Mouse (Mus musculus) frontal cortex, postnatal 36 days (tissue): ENCODE measurements around the gene Dock2.

Source experiments
- DNase-seq, 2 experiments: peaks; one replicate each; pipeline ENCODE4 v3.0.0; 2022; ENCODE audit warnings: low spot score in 2 of 2

Gene Dock2

DNA sequence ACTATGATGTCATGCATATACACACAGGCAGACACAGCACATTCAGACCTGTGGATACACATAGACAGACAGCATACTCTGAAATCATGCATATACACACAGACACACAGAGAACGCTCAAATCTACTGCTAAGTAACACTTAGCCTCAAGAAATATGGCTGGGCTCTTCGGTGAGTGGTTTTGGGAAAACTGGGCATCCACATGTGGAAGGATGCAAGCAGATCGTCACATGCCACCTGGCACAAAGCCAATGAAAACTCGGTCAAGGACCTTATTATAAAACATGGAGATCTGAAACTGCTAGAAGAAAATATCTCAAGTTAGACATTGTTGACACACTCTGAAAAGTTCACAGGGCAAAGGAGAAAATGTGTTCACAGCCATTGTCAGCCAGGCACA is 255.7 kb downstream of the Dock2 start:
- no peak for DNase-seq

DNA sequence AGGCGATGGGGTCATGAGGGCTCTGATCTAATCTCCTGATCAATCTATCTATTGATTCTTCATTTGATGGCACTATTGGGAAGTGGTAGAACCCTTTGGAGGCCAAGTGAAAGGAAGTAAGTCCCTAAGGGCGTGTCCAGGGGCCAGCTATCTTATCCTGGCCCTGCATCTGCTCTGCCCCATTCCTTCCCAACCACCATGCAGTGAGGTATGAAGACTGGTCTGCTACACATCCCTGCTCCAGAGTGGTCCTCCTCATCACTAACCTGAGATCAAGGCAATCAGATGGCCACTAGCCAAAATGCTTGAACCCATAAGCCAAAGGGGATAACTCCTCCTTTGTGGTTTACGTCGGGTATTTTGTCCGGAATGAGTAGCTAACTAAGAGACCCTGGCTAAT is 256.5 kb downstream of the Dock2 start:
- DNase-seq = no peak

DNA sequence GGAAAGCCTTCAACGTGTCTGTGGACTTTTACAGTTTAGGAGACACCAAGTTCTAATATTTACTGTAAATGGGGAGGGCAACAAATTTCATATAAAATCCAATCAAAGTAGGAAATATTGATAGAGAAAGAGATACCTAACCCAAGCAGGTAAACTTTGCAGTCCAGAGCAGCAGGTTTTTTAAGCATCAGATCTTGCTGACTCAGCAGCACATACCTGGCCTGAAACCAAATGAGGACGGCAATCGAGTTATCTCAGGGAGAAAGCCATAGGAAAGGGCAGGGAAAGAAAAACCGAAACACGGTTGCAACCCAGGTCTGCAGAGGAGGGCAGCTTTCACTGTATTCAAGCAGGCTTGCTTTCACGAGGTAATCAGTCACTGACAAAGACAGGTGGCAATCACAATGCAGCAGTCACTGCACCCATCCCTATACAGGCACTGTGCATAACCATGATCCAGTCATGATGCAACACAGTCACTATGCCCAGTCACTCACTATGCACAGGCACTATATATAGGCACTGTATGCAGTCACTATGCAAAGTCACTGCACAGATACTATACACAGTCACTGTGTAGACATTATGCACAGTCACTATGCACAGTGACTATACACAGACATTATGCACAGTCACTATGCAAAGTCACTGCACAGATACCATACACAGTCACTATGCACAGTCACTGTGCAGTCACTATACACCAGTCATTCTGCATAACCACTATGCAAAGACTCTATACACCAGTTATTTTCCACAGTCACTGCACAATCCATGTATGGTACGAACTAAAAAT is 258.4 kb downstream of the Dock2 start:
- no peak for DNase-seq

DNA sequence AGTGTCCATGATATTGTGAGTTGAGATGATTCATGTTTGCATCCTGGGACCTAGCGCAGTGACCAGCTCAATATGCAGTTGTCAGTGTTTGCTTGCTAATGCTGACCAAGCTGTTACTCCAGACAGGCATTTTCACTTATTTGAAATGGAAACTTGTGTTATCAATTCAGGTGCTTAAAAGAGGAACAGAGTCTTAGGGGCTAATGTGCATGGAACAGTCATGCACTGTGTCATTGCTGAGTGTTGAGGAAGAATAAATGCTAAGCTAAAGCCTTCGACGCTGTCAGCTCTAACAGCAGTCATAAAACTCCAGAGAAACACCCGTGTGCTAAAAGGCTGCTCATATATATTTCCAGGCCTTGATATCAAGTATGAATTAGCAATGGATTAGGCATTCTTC is 259.1 kb downstream of the Dock2 start:
- no peak for DNase-seq

DNA sequence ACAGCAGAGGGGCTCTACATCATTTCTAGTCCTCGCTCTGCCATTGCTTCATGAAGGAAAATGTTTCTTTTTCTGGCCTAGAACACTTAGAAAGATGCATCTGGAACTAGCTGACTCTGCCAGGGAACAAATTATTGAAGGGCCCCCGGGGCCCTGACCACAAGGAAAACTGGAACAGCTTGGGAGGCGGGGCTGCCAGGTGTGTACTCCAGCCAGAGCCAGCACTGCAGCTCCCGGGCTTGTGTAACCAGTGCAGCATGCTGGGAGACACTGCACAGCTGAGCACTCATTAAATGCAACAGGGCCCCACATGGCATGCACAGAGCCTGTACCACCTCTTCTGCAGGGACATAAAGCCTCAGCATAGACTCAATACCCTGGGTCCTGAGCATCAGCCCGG is 265.1 kb downstream of the Dock2 start:
- DNase-seq = no peak

DNA sequence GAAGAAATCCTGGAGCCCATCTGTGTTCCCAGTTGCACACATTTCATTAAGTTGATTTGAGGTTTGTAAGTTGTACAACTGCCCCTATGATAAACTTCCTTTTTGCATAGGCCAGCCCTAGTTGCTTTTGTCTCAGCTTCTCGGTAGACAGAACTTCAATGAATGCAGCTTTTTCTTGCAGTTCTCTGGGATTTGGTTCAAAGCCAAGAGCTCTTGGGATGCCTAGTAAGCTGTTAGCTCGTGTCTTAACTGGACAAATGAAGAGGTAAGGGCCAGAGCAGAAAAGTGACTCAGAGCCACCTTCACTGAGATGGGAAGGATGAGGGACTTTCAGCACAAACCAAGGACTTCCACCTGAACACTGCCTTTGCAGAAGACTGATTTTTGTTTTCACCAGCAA is 266.7 kb downstream of the Dock2 start:
- no peak for DNase-seq

DNA sequence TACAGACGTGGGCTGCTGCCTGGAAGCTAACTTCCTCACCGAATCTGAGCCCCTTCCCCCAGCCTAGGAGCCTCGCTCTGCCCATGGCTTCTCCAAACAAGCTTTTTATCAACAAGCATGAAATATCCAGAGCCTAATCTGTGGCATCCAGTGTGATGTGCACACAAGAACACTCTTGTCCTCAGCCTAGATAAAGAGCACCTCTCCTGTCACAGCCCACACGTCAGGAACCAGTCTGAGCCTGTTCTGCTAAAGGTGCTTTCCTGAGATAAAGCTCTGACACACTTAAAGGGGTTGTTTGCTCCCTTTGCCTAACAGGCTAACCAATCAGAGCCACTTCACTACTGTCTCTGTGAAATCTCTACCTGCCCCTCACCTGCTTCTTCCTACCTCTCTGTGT is 268.4 kb downstream of the Dock2 start:
- DNase-seq = no peak

DNA sequence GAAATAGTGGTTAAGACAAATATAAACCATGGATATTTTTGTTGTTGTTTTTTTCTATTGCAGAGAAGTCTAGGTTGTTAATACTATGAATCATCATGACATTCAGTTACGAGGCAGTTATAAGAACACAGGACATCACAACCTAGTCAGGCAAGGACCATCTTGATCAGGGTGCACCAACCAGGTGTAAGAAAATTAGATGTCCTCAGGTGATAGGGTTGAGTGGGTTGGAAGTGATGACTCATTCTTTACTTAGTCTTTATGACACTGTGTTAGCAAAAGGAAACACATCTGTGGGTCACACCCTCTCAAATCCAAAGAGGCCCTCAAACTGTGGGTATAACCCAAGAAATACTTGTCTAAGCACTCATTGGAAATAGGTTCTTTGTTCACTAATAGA is 277.3 kb downstream of the Dock2 start:
- DNase-seq = no peak

DNA sequence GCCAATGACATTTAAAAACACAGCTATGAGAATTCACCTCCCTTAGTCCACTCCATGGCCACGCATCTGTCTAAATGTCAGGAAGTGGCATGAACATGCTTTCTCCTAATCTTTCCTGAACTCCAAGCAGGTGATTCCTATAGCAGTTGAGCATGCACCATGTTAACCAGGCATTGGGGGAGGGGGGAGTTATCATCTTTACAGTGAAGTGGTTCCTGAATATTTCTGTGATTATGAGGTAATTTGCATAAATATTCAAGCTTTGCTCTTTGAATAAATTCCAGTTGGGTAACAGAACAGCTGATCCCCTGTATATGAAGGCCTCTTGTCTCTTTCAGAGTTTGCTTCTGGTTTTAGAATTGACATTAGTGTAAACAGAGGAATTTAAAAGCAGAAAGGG is 284.0 kb downstream of the Dock2 start:
- DNase-seq = no peak

DNA sequence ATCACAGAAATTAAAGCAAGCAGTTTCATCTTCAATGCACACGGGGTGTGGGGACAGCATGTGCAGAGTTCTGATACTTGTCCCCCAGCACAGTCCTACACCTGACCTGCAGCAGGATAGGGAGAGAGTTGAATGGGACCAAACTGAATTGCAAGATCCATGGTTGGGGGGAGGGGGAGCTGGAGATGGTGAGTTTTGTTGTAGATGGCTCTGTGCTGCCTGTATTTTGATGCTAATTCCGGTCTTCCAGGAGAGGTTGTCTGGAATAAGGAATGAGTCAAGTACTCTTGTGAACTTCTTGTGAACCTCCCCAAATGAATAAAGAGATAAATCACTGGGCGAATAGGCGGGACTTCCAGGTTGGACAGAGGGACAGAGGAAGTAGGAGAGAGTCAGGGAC is 289.0 kb downstream of the Dock2 start:
- no peak for DNase-seq

DNA sequence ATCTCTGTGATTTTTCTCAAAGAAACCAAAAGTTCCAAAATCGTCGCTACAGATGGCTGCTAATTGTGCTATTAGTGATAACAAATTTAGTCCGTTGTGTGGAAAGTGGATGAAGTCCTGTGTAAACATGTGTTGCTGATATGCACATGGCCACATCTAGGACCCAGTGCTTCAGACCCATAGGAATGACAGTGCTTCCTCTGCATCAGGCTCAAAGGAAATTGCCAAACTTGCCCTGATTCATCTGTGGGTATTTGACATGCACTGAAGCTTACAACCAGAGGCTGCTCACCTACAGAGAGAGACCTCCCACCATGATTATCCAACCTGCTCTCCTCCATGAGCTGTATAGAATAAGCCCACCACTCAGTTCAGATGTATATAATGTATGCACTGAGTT is 290.7 kb downstream of the Dock2 start:
- DNase-seq = no peak

DNA sequence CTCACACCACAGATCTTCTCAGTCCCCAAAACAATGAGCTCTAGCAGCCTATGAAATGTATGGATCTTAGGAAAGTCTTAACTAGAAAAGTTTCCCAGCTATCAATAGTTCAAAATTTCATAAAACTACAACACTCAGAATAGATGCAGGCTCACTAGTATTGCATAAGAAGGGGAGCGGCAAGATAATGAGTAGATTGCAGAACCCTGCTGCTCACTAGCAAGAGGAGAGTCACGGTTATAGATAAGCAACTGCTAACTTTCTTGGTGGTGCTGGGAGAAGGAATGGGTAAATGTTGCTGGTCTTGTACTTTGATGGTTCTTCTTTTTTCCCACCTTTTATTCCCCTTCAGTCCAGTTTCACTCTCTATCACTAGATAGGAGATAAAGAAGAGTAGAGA is 291.5 kb downstream of the Dock2 start:
- no peak for DNase-seq

DNA sequence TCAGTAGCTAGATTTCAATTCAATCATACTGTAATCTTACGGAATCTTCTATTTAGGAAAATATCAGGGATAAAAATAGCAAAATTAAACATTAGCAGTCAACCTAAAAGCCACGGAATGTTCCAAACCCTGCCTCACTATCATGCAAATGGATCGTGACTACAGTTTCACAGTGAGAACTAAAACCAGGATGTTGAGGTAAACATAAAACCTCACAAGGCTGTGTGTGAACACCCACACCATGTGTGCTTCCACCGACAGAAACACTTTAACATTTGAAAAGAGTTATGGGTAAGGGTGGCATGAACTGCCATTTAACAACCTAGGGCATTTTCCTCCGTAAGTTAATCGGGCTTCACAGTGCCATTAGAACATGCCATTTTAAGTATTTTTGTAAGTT is 294.1 kb downstream of the Dock2 start:
- no peak for DNase-seq

DNA sequence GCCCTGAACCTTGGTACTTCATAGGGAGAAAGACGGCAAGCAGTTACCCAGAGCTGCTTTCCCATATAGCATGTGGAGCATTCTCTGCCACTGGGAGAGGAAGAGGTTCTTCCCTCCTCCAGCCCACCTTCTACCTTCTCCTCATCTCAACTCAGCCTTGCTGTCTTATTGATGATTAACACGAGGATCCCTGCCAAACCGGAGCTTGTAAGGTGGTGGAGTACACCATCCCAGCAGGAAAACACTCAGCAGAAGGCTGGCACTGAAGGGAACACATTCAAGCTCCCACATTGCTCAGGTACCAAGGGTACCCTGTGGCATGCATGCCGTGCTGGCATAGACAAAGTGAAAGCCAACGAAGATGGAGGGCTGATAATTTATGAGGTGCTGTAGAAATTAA is 304.4 kb downstream of the Dock2 start:
- DNase-seq = no peak

DNA sequence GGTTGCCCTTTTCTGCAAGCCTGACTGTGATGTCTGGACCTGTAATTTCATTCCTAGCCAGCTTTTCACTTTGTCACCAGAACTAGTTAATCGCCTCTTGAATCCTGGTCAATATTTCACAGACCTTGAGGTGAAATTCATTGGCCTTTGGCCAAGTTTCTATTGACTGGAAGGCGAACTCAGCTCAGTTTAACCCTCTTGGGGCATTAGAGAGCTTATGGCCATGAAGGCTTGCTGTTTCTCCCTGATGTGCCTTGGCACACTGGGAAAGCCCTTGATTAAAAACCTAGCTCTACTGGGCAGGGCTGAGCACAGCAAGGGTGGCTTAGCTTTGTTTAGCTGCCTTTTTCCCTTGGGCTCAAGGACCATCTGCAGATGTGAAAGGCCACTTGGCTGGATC is 313.9 kb downstream of the Dock2 start:
- no peak for DNase-seq

DNA sequence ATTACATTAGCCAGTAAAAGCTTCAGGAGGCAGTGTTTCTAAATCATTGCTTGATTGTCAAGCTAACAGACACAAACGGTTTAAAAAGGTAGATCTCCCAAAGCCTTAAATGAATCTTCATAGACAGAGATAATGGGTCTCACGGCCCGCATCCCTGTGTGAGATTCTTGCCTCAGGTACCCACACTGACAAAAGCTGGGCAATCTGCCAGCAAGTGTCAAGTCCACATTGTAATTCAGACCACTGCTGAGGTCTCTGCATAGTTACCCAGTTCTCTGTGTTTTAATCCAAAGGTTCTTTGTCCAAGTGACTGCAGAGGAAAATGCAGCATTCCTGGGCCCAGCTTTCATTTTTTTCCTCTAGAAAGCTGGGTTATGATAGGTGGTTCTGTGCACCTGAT is 315.1 kb downstream of the Dock2 start:
- no peak for DNase-seq

DNA sequence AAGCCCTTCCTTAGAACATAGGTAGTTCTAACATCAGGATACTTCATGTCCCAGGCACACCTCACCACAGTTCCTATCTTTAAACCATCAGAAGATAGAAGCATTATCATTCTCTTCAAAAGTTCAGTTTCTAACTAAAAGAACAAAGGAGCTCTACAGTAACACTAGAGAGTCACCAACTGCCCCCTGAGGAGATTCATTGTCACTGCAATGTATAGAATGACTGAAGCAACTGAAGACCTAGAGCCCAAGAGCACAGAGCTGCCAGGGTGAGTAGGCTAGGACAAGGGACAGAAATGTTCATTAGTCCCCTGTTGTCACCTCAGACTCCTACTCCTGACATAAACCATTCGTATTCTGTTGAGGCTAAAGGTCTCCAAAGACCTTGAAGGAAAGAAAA is 316.6 kb downstream of the Dock2 start:
- no peak for DNase-seq

DNA sequence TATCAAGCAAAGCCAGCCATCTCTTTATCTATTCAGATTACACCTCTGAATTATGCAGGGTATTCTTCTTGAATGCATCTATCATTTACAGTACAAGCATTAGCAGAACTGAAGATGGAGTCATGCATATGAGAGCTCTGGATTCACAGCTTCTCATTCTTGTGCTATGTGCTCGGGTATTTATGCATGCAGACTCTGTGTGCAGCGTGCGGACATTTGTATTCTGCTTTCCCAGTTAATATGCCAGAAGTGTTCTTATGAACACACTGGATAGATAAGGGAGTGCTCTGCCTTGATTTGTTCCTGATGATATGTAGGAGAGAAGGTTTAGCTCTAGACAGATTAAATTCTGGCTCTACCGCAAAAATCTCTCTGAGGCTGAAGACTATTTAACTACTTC is 333.7 kb downstream of the Dock2 start:
- no peak for DNase-seq

DNA sequence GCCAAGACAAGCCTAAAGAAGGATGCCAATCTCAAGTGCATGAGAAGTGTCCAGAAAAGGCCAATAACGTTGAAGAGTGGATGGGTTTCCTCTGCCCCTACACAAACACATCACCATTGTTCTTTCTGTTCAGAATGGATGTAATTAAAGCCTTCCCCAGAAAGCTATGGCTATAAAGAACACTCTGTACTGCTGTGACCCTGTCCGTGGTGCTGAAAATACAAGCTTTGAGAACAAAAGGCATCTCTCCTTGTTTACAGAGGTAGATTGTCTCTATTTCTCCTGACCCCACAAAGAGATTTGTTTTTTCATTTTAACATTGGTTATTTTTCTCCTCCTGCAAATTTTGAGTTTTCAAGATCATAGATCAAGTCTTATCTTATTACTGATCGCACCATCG is 335.8 kb downstream of the Dock2 start:
- peak in 1 of 2 experiments; percentile 3 for DNase-seq

DNA sequence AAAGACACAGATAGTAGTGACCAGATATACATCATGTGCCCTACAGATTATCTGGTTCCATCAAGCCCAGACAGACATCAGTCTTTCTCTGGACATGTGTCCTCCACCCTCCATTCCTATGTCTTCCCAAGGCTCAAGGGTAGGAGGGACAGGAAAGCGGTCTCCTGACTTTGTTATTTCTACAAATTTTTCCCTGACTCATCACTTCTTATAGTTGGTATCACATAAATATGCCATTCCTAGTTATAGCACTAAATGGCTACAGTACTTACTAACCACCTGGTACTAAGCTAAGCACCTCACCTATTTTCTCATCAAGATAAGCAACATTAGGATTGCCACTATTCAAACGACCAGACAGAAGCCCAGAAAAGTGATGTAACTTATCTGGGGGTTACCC is 345.3 kb downstream of the Dock2 start:
- no peak for DNase-seq

DNA sequence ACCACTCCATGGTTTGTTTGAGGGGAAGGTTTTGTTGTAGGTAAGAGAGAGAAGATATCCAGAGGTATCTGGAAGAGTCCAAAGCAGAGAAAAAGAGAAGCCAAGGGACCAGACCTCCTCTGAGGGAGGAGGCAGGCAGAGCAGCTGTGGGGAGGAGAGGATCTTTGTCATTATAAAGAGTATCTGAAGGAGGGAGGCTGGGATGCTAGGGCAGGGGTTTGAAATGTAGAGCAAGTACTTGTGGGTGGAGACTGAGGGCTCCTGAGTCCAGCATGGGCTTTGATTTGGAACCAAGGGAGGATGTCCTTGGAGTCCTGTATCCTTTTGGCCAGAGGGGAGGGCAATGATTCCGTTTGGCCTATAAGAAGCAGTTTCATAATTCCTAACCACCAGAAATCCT is 346.2 kb downstream of the Dock2 start:
- no peak for DNase-seq

DNA sequence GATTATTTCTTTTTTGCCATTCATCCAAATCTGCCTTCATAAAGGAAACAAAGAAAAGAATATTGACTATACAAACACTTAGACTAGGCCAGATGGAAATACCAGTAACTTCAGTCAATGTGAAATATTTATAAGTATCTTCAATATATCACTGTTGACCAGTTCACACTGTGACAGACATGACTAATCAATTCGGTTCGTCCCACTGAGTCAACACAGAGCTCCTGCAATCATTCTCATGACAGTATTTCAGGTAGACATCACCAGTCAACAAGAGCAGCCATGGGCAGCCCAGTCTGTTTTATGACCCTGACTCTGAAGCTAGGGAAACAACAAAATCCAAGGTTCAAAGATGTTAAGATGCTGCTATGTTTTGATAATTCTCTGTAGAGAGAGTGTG is 351.7 kb downstream of the Dock2 start:
- no peak for DNase-seq

DNA sequence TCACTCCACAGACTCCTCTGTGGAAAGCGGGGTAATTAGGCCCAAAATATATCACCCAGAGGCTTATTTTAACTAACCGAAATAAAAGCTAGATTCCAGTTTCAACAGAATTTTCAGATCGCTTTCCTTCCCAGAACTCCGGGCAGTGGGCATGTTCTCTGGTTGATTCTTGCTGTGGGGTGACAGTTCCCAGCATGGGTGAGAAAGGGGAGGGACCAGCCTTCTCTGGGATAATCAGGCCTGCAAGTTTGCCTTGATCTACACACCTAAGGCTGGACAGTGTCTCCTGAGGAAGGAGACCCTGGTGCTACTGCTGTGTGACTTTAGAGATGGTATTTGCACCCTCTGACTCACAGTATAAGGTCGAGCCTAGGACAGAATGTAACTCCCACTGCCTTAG is 352.3 kb downstream of the Dock2 start:
- DNase-seq = no peak

DNA sequence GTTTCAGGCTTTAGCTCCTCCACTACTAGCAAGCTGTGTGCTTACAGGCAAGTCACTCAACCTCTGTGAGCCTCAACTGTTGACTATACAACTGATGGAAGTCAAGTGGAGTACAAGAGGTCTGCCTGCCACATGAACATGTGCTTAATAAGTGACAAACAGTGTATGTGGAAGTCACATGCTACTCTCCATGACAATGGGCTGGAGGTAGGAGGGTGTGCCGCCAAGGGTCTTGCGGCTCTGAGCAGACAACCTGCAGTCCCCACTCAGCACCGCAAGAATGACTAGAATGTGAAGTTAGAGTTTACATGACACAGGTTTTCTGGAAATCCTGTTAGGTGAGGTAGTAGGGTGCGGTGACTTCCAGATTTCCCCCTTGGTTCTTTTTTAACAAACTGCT is 352.8 kb downstream of the Dock2 start:
- no peak for DNase-seq
